Mouse (Mus musculus): ENCODE measurements around the gene Alk. TPM values are rescaled to one million over a fixed set of nuclear protein-coding genes. Genes with fewer than 3 reads are reported as not detected.

Alk gene
- polyA plus RNA-seq, 1 experiment from 2014 or later = 4.1 TPM

DNA sequence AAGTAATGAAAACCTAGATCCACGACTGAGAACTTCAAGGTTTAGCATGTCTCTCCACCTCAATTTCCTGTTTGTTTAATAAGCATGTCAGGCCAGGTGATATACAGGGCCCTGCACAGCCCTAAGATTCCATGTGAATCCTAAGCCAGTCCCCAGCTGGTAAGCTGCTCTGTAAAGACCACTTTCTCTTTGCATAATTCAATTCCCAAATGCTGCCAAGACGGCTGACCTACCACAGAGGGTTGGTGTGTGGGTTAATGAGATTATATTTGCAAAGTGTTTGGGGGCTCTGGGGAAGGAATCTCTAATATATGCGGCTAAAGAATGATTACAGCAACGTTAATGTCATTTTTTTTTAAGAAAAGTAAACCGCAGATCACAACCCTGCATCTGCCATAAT is 130.3 kb downstream of the Alk start:
- no peak overlapping the region for H3K4me3 ChIP-seq
- H3K27ac ChIP-seq (replicated peaks) = no peak overlapping the region
- H3K36me3 ChIP-seq = no peaks in the 10 kb centered on the region
- no peaks in the 10 kb centered on the region for H3K9me3 ChIP-seq
- H3K4me1 ChIP-seq (replicated peaks) = peaks cover 8% of the 10 kb centered on the region; the same call in 1 of the 2 replicates
- no peaks in the 10 kb centered on the region for H3K27me3 ChIP-seq
- H3K4me2 ChIP-seq = no peak overlapping the region
- no peak overlapping the region for H3K9ac ChIP-seq
- WGBS = 45% methylated on average over 5 of the region's 5 CpGs
- ATAC-seq (ENCODE audit: low read depth) = no peak

DNA sequence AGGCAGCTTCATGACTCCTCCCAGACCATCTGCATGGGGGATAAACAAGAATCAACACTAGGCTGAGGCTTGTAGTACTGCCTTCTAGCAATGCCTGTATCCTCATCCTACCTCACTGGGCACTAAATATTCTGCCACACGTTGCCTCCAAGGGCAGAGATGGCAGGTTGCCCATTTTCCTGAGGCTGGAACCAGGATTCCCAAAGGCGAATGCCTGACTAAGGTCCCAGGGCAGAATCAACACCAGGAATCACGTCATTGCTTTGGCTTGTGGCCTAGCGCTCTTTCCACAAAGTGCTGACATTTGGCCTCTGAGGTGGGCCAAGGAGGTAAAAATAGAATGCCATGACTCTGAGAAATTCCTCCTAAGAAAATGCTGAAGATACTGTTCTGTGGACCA is 155.9 kb downstream of the Alk start:
- WGBS = 82% methylated on average over 4 of the region's 4 CpGs
- Histone ChIP-seq H3K4me3 (no peak overlapping the region), H3K27me3 (no peaks in the 10 kb centered on the region), H3K4me1 (replicated peaks) (no peaks in the 10 kb centered on the region), H3K36me3 (no peaks in the 10 kb centered on the region), H3K4me2 (no peak overlapping the region), H3K27ac (replicated peaks) (no peak overlapping the region), H3K9me3 (no peaks in the 10 kb centered on the region), H3K9ac (no peak overlapping the region)
- no peak for ATAC-seq (ENCODE audit: low read depth)

DNA sequence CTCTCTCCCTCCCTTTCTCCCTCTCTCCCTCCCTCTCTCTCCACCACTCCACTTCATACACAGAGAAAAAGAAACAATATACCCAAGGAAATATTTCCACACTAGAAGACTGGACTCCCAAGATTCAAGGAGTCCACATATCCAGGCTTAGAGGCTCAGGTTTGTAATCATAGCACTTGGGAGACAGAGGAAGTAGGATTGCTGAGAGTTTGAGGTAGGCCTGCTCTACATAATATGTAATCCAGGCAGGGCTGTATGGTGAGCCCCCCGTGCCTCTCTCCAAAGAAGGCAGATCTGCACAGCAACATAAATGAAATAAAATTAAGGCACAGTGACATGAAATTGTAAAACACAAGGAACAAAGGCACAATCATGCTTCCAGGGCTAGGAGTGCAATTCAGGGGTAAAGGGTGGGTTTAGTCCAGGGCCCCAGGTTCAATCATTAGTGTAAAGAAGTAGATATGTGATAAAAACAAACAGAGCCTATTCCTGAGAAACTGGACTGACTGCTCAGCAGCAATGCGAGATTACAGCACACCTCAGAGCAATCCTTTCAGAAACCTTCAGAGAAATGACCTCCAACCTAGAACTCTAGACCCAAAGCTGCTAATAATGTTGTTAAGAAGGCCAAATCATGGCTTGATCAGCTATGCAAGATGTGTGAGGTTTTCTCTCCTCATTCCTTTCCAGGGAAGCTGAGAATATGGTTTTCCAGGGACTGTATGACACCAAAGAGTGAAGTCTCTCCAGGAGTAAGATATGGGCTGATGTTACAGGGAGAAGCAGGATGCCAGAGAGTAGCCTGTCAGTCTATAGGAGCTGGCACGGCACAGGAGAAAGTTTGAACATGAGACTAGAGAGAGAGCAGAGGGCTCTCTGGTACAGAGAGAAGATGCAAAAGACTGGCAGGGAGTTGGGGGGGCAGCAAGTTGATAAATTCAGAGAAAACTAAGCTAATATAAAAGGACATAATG is 158.9 kb downstream of the Alk start:
- 82% methylated on average over 3 of the region's 3 CpGs for WGBS
- H3K27me3 ChIP-seq = no peaks in the 10 kb centered on the region
- H3K36me3 ChIP-seq = no peaks in the 10 kb centered on the region
- no peak for ATAC-seq (ENCODE audit: low read depth)
- H3K27ac ChIP-seq (replicated peaks) = no peak overlapping the region
- H3K4me3 ChIP-seq = no peak overlapping the region
- H3K4me2 ChIP-seq = no peak overlapping the region
- no peaks in the 10 kb centered on the region for H3K9me3 ChIP-seq
- H3K9ac ChIP-seq = no peak overlapping the region
- H3K4me1 ChIP-seq (replicated peaks) = no peaks in the 10 kb centered on the region

DNA sequence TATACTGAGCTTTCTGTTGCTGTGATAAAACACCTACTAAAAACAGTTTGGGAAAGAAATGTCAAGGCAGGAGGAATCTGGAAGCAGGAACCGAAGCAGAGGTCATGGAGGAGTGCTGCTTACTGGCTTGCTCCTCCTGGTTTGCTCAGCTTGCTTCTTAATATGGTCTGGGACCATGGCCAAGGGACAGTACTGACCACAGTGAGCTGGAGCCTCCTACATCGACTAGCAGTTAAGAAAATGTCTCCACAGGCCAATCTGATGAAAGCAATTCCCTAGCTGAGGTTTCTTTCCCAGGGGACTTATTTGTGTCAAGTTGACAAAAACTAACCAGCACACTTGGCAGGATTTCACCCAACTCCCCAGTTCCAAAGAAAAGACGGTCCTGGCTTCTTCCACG is 187.0 kb downstream of the Alk start:
- Histone ChIP-seq H3K27ac (replicated peaks) (no peak overlapping the region), H3K27me3 (no peaks in the 10 kb centered on the region), H3K4me3 (no peak overlapping the region), H3K4me2 (no peak overlapping the region), H3K9ac (no peak overlapping the region), H3K9me3 (no peaks in the 10 kb centered on the region), H3K36me3 (no peaks in the 10 kb centered on the region), H3K4me1 (replicated peaks) (no peaks in the 10 kb centered on the region)
- 74% methylated on average over 4 of the region's 4 CpGs for WGBS
- no peak for ATAC-seq (ENCODE audit: low read depth)

DNA sequence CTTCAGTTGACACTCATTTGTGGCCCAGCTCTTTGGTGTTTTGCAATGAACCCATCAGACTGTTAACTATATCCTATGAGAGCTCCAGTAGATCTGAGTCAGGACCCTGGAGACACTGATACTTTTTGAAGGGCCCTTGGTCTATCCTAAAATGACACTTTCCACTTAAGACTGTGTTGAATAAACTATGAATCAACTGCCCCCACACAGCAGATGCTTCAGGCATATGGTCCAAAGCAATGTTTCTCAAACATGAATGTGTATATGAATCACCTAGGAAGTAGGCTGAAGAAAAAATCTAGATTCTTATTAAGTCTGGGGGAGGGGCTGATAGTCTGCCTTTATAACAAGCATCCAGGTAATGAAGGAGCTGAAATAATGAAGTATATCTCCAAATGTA is 189.8 kb downstream of the Alk start:
- Histone ChIP-seq H3K27ac (replicated peaks) (no peak overlapping the region), H3K4me2 (no peak overlapping the region), H3K9me3 (no peaks in the 10 kb centered on the region), H3K36me3 (no peaks in the 10 kb centered on the region), H3K4me1 (replicated peaks) (no peaks in the 10 kb centered on the region), H3K27me3 (no peaks in the 10 kb centered on the region), H3K4me3 (no peak overlapping the region), H3K9ac (no peak overlapping the region)
- no peak for ATAC-seq (ENCODE audit: low read depth)

DNA sequence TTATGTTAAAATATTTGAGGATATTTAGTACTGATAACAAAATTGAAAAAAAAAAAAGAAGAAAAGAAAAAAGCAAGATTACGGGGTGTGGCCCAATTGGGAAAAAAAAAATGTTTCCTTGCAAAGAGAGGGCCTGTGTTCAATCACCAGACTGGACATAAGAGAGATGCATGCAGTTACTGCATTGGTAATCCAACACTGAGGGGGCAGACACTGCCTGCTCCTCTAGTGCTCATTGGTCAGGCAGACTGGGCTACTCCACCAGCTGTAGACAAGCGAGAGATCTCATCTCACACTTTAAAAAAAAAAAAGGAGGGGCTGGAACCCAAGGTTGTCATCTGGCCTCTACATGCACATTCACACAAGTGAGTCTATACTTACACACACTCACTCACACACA is 199.6 kb downstream of the Alk start:
- no peaks in the 10 kb centered on the region for H3K27me3 ChIP-seq
- H3K9ac ChIP-seq = no peak overlapping the region
- H3K9me3 ChIP-seq = no peaks in the 10 kb centered on the region
- no peaks in the 10 kb centered on the region for H3K36me3 ChIP-seq
- no peak overlapping the region for H3K4me2 ChIP-seq
- H3K4me1 ChIP-seq (replicated peaks) = no peaks in the 10 kb centered on the region
- 74% methylated on average over 2 of the region's 2 CpGs for WGBS
- H3K4me3 ChIP-seq = no peak overlapping the region
- no peak overlapping the region for H3K27ac ChIP-seq (replicated peaks)
- no peak for ATAC-seq (ENCODE audit: low read depth)

DNA sequence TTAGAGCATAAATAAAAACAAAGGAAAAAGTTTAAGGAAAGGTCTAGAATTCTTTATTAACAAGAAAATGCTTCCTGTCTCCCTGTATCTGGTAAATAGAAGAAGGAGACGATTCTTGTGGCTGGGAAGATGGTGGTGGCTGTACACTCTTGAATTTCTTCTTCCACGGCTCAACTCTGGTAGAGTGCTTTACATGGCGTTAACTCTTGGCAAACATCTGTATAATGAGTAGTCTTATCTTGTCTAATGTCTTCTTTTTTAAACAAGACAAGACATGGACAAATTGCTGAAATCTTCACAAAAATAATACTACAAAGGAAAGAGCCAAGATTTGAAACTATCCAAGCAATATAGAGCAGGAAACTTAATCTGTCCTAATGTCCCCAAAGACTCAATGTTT is 202.6 kb downstream of the Alk start:
- Histone ChIP-seq H3K36me3 (no peaks in the 10 kb centered on the region), H3K9ac (no peak overlapping the region), H3K9me3 (no peaks in the 10 kb centered on the region), H3K27me3 (no peaks in the 10 kb centered on the region), H3K4me3 (no peak overlapping the region), H3K4me1 (replicated peaks) (no peaks in the 10 kb centered on the region), H3K27ac (replicated peaks) (no peak overlapping the region), H3K4me2 (no peak overlapping the region)
- no peak for ATAC-seq (ENCODE audit: low read depth)
- 94% methylated on average over 3 of the region's 3 CpGs for WGBS

DNA sequence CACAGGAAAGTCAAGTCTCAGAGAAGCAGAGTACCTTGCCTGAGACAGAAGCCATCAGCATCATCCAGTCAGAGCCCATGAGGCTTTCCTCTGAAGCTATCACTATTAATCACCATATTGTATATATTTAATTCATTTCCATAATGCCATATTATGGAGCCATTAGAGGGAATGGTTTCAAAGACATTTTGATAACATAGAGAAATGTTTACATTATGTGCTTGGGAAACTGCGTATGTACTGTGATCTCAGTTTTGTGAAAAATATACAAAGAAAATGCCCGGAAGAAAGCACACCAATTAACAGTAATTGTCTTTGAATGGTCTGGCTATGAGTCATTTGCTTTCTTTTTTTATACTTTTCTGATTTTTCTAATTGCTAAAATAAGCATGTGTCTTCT is 203.1 kb downstream of the Alk start:
- Histone ChIP-seq H3K4me1 (replicated peaks) (peaks cover 2% of the 10 kb centered on the region; the same call in 1 of the 2 replicates), H3K9me3 (no peaks in the 10 kb centered on the region), H3K36me3 (no peaks in the 10 kb centered on the region), H3K27me3 (no peaks in the 10 kb centered on the region), H3K9ac (no peak overlapping the region), H3K4me3 (no peak overlapping the region), H3K4me2 (no peak overlapping the region), H3K27ac (replicated peaks) (no peak overlapping the region)
- WGBS = 84% methylated on average over 2 of the region's 2 CpGs
- no peak for ATAC-seq (ENCODE audit: low read depth)

DNA sequence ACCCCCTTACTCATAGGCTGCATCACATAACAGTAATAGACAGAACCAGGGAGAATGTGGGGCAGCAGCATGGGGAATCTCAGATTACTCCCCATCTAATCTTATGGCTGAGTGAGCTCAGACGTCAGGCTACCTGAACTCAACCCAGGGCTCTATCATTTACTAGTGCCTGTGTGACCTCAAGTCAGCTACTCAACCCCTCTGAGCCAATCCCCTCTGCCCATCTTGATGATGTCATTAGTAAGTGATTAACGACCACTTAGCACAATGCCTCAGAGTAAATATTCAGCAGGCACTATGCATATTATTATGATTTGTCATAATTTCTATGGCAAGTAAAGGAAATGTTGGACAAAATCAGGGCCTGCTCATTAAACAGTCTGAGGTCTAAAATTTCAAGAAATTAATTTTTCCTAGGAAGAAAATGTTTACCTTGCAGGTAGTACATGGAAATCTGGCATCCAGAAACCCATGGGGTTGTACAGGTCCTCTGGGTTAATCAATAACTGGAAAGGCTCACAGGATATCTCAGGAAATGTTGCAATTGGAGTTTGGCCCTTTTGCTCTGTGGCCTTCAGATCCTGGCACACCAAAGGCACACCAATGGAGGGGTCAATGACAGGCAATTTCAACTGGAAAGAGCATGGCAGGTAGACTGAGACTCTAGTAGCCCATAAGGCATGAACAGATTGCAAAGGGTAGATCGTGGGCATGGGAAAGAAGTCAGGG is 204.9 kb downstream of the Alk start:
- H3K4me2 ChIP-seq = no peak overlapping the region
- no peaks in the 10 kb centered on the region for H3K27me3 ChIP-seq
- H3K4me3 ChIP-seq = no peak overlapping the region
- H3K9me3 ChIP-seq = no peaks in the 10 kb centered on the region
- H3K27ac ChIP-seq (replicated peaks) = no peak overlapping the region
- no peak overlapping the region for H3K9ac ChIP-seq
- 82% methylated on average over 3 of the region's 3 CpGs for WGBS
- peaks cover 9% of the 10 kb centered on the region for H3K4me1 ChIP-seq (replicated peaks)
- no peak for ATAC-seq (ENCODE audit: low read depth)
- H3K36me3 ChIP-seq = no peaks in the 10 kb centered on the region

DNA sequence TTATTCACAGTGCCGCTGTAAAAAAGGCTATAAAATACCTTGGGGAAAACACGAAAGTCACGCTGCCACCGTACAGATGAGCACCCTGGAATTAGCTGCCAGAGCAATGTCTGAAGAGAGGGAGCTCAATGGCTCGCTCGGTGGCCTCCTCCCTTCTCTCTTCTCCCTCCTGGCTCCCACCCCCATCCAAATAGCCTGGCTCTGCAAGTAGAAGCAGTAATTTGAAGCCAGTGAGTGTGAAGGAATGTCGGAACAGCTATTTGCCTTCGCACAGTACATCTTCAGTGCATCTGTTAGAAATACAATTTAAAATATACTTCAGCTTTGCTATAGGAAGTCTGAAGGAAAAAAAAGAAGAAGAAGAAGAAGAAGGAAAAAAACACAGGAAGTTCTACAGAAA is 208.5 kb downstream of the Alk start:
- Histone ChIP-seq H3K27ac (replicated peaks) (no peak overlapping the region), H3K27me3 (no peaks in the 10 kb centered on the region), H3K4me3 (no peak overlapping the region), H3K4me2 (no peak overlapping the region), H3K36me3 (no peaks in the 10 kb centered on the region), H3K9me3 (no peaks in the 10 kb centered on the region), H3K9ac (no peak overlapping the region), H3K4me1 (replicated peaks) (peaks cover 9% of the 10 kb centered on the region)
- ATAC-seq (ENCODE audit: low read depth) = no peak
- WGBS = 27% methylated on average over 8 of the region's 8 CpGs

DNA sequence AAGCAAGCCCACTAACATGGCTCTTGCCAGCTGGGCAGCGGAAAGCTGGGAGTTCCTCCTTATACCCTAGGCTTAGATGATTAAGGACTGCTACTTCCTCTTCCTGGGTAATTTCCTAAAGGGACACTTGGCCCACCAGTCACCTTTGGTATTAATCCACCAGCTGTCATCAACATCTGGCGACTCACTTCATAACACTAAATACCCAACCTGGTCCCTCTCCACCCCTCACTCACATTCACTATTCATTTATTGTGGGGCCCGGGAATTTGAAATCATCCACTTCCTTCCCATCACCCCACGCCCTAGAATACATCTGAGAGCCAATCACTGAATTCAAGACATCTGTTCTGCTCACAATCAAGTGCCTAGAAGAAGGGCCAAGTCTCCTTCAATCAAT is 235.4 kb downstream of the Alk start:
- no peak for ATAC-seq (ENCODE audit: low read depth)
- WGBS = 83% methylated on average over 4 of the region's 4 CpGs
- Histone ChIP-seq H3K9me3 (no peaks in the 10 kb centered on the region), H3K4me1 (replicated peaks) (no peaks in the 10 kb centered on the region; the same call in 1 of the 2 replicates), H3K27me3 (no peaks in the 10 kb centered on the region), H3K27ac (replicated peaks) (no peak overlapping the region), H3K4me3 (no peak overlapping the region), H3K36me3 (no peaks in the 10 kb centered on the region), H3K4me2 (no peak overlapping the region), H3K9ac (no peak overlapping the region)

DNA sequence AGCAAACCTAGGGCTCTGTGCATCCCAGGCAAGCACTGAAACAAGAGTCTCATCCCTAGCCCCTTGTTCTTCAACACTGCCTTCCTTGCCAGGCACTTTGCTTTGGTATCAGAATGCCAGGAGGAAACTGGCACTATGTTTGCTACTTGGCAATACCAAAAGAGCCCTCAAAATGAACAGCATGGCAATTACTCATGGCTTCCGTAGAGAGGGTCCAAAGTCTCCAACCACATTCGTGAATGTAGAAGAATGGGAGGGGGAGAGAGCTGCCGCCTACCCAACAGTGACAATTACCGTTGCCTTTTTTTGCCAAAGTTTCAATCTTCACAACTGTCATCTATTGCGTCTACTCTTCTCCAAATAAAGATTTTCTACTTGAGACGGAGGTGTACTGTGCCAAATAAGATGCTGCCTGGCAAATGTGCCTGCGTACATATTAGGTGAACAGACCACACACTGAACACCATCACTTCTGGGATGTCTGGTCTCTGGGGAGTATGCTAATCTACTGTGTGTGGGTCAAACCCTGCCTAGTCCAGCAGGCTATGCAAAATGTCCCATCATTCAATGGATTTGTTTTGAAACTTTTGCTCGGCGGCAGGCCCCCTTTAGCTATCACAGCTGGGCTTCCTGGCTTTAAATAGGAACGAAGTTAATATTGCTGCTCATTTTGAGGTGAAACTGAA is 241.5 kb downstream of the Alk start:
- Histone ChIP-seq H3K9ac (no peak overlapping the region), H3K36me3 (no peaks in the 10 kb centered on the region), H3K4me3 (no peak overlapping the region), H3K4me1 (replicated peaks) (no peaks in the 10 kb centered on the region), H3K4me2 (no peak overlapping the region), H3K27ac (replicated peaks) (no peak overlapping the region), H3K27me3 (no peaks in the 10 kb centered on the region), H3K9me3 (0 out of 2 replicates have a peak, but pooled peaks cover under 1% of the 10 kb centered on the region)
- WGBS = 91% methylated on average over 10 of the region's 10 CpGs
- ATAC-seq (ENCODE audit: low read depth) = no peak
